Mouse (Mus musculus) spleen, postnatal 10 days (tissue): Measurements from ENCODE around the gene 4930447C04Rik.

Experiments
- DNase-seq, 2 experiments: peaks; one replicate each; pipeline ENCODE4 v3.0.0; 2021 to 2022; ENCODE audit warnings: low spot score in 2 of 2

4930447C04Rik gene

DNA sequence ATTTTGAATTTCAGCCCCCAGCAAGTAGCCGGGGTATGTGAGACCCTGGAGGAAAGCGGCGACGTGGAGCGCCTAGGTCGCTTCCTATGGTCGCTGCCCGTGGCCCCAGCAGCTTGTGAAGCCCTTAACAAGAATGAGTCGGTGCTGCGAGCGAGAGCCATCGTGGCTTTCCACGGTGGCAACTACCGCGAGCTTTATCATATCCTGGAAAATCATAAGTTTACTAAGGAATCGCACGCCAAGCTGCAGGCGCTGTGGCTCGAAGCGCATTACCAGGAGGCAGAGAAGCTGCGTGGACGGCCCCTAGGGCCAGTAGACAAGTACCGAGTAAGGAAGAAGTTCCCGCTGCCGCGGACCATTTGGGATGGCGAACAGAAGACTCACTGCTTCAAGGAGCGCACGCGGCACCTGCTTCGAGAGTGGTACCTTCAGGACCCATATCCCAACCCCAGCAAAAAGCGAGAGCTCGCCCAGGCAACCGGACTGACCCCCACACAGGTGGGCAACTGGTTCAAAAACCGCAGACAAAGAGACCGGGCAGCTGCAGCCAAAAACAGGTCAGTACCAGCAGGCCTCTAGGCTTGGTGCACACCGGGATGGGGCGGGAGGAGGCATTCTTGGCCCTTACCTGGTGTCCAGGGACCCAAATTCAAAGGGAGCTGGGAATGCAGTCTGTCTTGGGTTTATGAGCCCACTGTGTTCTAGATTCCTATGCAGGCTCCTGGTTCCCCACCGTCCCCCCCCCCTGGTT, at the start of gene 4930447C04Rik:
4930447C04Rik (minus strand) TSS at position 704 of the 751 bp plus-strand sequence.
- no peak for DNase-seq

GRCm38 (mm10) chr12:72983071-72983857, 42.7 kb upstream of the 4930447C04Rik start:
- DNase-seq, result no peak

- DNase-seq, result no peak
Measured at GRCm38 (mm10) chr12:72982616-72983015, 42.0 kb upstream of the 4930447C04Rik start.

GRCm38 (mm10) chr12:72979236-72979635, 38.7 kb upstream of the 4930447C04Rik start:
- no peak for DNase-seq

DNA sequence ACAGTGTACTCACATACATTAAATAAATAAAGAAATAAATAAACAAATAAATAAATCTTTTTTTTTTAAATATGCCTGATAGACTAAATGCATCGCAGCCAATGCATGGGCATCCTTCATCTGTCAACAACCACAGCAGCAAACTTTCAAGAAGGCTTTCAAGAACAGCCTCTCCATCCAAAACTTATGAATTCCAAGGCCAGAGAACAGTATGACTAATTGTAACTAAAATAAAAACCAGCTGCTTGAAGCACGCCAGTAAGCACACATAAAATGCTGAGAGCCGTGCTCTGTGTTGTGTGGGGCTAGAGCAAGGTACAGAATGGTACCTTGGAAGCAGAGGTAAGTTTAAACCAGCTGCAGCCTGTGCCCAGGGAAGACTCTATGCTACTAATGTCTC, 37.3 kb upstream of the 4930447C04Rik start:
- no peak for DNase-seq

GRCm38 (mm10) chr12:72976718-72977117, 36.1 kb upstream of the 4930447C04Rik start:
- DNase-seq, result peak; percentile 20 to 72

DNA sequence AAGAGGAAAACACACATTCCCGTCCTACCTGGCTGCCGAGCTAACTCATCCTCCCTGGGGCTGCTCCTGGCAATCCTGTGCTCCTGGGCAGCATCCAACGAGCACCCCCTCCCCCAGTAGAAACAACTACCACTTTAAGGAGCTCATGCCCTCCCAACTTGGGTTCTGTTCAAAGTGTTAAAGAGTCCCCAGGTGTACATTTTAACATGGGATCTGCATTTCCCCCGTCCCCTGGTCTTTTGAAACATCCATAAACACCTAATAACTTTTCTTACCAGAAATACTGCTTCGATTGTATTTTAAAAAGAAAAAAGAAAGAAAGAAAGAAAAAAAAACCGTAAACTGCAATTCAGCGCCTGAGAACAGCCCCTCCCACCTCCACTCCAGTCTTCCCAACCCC, 35.6 kb upstream of the 4930447C04Rik start:
- no peak for DNase-seq

- peak in 1 of 2 experiments; percentile 47 for DNase-seq
Measured at GRCm38 (mm10) chr12:72973161-72973560, 32.6 kb upstream of the 4930447C04Rik start.

DNA sequence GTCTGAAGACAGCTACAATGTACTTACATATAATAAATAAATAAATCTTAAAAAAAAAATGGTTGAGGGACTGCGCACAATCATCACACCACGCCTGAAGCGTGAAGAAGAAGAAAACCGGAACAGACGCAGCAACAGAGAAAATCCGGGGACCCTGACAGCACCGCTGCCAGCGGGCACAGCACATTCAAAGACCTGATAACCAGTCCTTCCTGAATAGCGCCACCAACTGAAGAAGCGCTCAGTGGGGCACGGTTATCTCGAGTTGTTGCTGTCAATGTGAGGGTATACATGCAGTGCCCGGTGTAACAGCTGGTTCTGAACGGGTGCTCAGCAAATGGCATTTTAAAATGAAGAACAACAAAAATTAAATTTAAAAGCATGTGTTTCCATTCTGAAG, 30.0 kb upstream of the 4930447C04Rik start:
- no peak for DNase-seq

GRCm38 (mm10) chr12:72967541-72967940, 27.0 kb upstream of the 4930447C04Rik start:
- no peak for DNase-seq

DNA sequence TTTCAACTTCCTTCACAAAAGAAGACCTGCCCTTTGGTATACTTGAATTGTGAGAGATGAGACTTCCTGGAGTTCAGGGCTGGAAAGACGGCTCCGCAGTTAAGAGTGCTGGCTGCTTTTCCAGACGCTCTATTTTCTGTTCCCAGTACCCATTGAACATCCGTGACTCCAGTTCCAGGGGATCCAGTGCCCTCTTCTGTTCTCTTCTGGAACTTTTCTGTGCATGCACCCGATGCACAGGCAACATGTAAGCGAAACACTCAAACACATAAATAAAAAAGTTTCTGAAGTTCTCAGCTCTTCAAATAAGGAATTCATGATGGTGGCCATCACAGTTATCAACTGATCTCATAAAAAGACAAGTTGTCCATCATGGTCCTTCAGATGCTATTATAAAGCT, 22.2 kb upstream of the 4930447C04Rik start:
- no peak for DNase-seq

GRCm38 (mm10) chr12:72958446-72958845, 17.9 kb upstream of the 4930447C04Rik start:
- no peak for DNase-seq

- no peak for DNase-seq
Measured at GRCm38 (mm10) chr12:72957829-72958424, 17.4 kb upstream of the 4930447C04Rik start.

DNA sequence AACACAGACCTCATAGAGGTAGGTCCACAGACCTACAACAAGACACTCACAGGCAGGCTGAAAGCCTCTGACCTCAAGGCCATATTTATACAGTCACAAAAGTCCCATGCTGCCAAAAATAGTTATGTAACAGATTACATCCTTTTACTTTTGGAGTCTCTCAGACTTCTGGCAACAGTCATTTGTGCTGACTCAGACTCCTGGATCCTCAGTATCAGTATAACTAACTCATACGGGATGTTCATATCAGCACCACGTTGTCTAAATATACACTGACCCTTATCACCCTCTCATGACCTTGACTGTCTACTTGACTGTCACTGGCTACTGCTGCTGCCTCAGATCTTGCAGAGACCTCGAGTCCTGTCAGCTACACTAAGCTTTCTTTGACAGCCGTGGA, 14.3 kb upstream of the 4930447C04Rik start:
- no peak for DNase-seq

GRCm38 (mm10) chr12:72953858-72954257, 13.3 kb upstream of the 4930447C04Rik start:
- DNase-seq, result no peak

GRCm38 (mm10) chr12:72953089-72953488, 12.5 kb upstream of the 4930447C04Rik start:
- no peak for DNase-seq

DNA sequence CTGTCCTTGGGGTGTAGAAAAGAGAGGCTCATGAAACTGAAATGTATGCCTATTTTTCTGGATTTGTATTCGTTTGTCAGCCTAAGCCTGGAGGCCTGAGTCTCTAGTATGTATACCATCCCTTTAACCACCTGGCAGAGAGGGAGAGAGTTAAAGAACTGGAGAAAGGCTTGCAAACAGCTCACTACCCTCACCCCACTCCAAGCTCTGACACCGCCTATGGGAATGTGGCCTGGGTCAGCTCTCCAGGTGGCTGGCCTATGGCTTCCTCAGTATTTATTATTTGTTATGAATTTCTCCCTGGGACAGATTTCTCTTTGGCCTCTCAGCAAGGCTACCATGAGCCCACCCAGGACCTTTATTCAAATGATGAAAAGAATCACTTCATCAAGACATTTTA, 6.8 kb upstream of the 4930447C04Rik start:
- DNase-seq, result no peak

- no peak for DNase-seq
Measured at GRCm38 (mm10) chr12:72946805-72947204, 6.2 kb upstream of the 4930447C04Rik start.

DNA sequence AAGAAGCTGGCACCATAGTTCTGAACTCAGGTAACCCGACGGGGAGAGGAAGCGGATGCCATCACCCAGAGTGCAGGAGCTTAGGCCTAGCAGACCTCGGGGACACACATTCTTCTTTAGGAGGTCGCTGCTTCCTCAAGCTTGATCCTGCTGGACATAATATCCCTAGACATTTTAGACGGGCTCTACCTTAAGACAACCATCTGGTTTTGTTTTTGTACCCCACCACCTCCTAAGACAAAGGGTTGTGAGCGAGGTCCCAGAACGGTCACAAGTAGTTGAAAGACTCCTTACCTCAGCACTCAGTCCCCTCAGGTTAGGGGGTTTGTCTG, 5.5 kb upstream of the 4930447C04Rik start:
- no peak for DNase-seq

GRCm38 (mm10) chr12:72945301-72946063, 4.9 kb upstream of the 4930447C04Rik start:
- DNase-seq, result no peak

GRCm38 (mm10) chr12:72944411-72945225, 4.0 kb upstream of the 4930447C04Rik start:
- DNase-seq, result no peak
